Mouse (Mus musculus) midbrain, postnatal 0 days (tissue): ENCODE measurements around the gene Msh5. TPM values are rescaled to one million over a fixed set of nuclear protein-coding genes. Genes with fewer than 3 reads are reported as not detected.

Experiments used
- ATAC-seq: fragments of 200-750 bp; cut with Nextera tagmentation; 2 replicates; pipeline ENCODE4 v1.8.0; 2017; ENCODE audit warnings: moderate number of reproducible peaks, mild to moderate bottlenecking, moderate TSS enrichment, moderate library complexity; ENCODE audit not compliant: low FRiP score
- DNase-seq: peaks from one replicate; pipeline ENCODE4 v3.0.0-alpha.2; 2015; ENCODE audit warnings: low spot score
- H3K27ac ChIP-seq: fragments of 300-500 bp; sonication (generic); 2 replicates; pipeline ENCODE4 v1.5.1; 2014; ENCODE audit warnings: low read depth, mild to moderate bottlenecking, low read length, mixed read lengths
- H3K27me3 ChIP-seq: fragments of 300-500 bp; sonication (generic); 2 replicates; pipeline ENCODE4 v1.6.1; 2014; ENCODE audit warnings: low read length, control low read depth, mixed read lengths; ENCODE audit not compliant: insufficient read depth
- H3K36me3 ChIP-seq: fragments of 300-500 bp; sonication (generic); 2 replicates; pipeline ENCODE4 v1.6.1; 2014; ENCODE audit warnings: low read length, control low read depth, mixed read lengths; ENCODE audit not compliant: insufficient read depth
- H3K4me1 ChIP-seq: fragments of 300-500 bp; sonication (generic); 2 replicates; pipeline ENCODE4 v1.6.1; 2014; ENCODE audit warnings: mild to moderate bottlenecking, control low read depth, antibody characterized with exemption, low read length, mixed read lengths; ENCODE audit not compliant: insufficient read depth
- H3K4me2 ChIP-seq: fragments of 300-500 bp; sonication (generic); 2 replicates; pipeline ENCODE4 v1.6.1; 2014; ENCODE audit warnings: low read depth, mild to moderate bottlenecking, low read length, mixed read lengths; ENCODE audit not compliant: poor library complexity, severe bottlenecking
- H3K4me3 ChIP-seq: fragments of 300-500 bp; sonication (generic); 2 replicates; pipeline ENCODE4 v1.5.1; 2014; ENCODE audit warnings: low read depth, mild to moderate bottlenecking, low read length, moderate library complexity
- H3K9ac ChIP-seq: fragments of 300-500 bp; sonication (generic); replicated peaks from 2 replicates; pipeline ENCODE4 v1.6.1; 2014; ENCODE audit warnings: mild to moderate bottlenecking, low read length, moderate library complexity, mixed read lengths; ENCODE audit not compliant: poor library complexity, severe bottlenecking
- H3K9me3 ChIP-seq: fragments of 300-500 bp; sonication (generic); 2 replicates; pipeline ENCODE4 v1.6.1; 2016; ENCODE audit warnings: low read length, control low read depth
- CTCF ChIP-seq: IDR thresholded peaks from 2 replicates; pipeline ENCODE4 v1.5.1; 2016; ENCODE audit warnings: antibody characterized with exemption, mild to moderate bottlenecking
- WGBS: fragments of 180-500 bp; shearing (Covaris S2); extraction: QIAGEN DNeasy Blood & Tissue Kit; methylation state at CpG from one replicate; pipeline ENCODE4 v1.1.7; 2014; 5-methylcytosine and 5-hydroxymethylcytosine counted together
- polyA plus RNA-seq: library from polyadenylated mRNA; unstranded; fragments of >200 nt; fragmentation: Nextera tagmentation; extraction: Ambion mirVana; gene quantifications from 2 replicates; pipeline ENCODE4 v1.2.1, GENCODE M21; 2015
- total RNA-seq: library from RNA; depleted of rRNA; stranded (reverse); fragments of >200 nt; gene quantifications from 2 replicates; pipeline ENCODE4 v1.2.3, GENCODE M21; 2014

Msh5 gene
- total and polyA plus RNA-seq, 2 experiments from 2014 or later, result 1.3 to 3.8 TPM

DNA sequence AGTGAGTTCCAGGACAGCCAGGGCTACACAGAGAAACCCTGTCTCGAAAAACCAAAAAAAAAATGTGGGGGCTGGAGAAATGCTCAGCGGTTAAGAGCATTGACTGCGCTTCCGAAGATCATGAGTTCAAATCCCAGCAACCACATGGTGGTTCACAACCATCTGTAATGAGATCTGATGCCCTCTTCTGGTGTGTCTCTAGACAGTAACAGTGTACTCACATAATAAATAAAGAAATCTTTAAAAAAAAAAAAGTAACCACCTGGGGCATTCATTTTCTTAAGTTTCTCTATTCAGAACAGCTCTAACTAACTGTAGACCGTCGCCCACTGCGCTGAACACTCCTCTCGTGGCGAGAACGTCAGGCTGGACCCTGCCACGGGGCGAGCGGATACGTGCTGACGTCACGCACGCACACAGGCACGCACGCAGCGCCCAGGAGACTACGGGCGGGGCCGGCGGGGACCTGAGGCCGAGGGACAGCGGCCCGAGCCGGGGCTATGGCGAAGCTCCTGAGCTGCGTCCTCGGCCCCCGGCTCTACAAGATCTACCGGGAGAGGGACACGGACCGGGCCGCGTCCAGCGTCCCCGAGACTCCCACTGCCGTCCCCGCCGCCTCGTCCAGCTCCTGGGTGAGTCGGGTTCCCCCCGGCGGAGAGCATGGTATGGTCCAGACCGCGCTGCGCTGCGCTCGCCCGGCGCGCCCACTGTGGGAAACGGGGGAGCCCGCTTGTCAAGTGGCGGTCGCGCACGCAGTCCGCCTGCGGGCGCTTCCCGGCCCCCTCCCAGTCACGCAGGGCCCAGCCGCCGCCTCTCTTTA lies 42.5 kb upstream of the Msh5 start, which contains the start of gene Abhd16a:
Gene Abhd16a, plus strand, starts transcription at position 439 of the 820 bp plus-strand sequence.
- Histone ChIP-seq H3K27me3 (no peaks in the 10 kb centered on the region), H3K27ac (peak within 1 kb of the TSS; percentile 98), H3K36me3 (peaks cover 16% of the 10 kb centered on the region), H3K4me3 (peak within 1 kb of the TSS; percentile 67), H3K4me2 (peak within 1 kb of the TSS; percentile 61), H3K4me1 (0 out of 2 replicates have a peak, but pooled peaks cover 4% of the 10 kb centered on the region), H3K9me3 (no peaks in the 10 kb centered on the region), H3K9ac (peak within 1 kb of the TSS; percentile 91)
- DNase-seq (peak; percentile 96), ATAC-seq (peak; percentile 97)
- TF ChIP-seq CTCF, result peak; percentile 22; the same call in 1 of the 2 replicates
- WGBS, result 4% methylated on average over 62 of the region's 67 CpGs

DNA sequence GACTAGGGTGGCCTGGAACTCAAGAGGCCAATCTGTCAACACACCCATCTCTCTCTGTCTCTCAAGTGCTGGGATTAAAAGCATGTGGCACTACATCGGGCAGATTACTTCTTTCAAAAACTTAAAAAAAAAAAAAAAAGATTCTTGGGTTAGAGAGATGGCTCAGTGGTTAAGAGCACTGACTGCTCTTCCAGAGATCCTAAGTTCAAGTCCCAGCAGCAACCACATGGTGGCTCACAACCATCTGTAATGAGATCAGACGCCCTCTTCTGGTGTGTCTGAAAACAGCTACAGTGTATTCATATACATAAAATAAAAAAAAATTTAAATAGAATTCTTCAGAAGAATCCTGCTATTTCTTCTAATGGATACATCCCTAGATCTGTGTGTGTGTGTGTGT lies 41.6 kb upstream of the Msh5 start:
- Histone ChIP-seq H3K4me3 (no peak overlapping the region), H3K4me1 (0 out of 2 replicates have a peak, but pooled peaks cover 4% of the 10 kb centered on the region), H3K9ac (no peak overlapping the region), H3K9me3 (no peaks in the 10 kb centered on the region), H3K36me3 (peaks cover 15% of the 10 kb centered on the region), H3K27ac (no peak overlapping the region), H3K27me3 (no peaks in the 10 kb centered on the region), H3K4me2 (no peak overlapping the region)
- 35% methylated on average over 2 of the region's 2 CpGs for WGBS
- TF ChIP-seq CTCF, result peak; percentile 62
- ATAC-seq (no peak), DNase-seq (no peak)

DNA sequence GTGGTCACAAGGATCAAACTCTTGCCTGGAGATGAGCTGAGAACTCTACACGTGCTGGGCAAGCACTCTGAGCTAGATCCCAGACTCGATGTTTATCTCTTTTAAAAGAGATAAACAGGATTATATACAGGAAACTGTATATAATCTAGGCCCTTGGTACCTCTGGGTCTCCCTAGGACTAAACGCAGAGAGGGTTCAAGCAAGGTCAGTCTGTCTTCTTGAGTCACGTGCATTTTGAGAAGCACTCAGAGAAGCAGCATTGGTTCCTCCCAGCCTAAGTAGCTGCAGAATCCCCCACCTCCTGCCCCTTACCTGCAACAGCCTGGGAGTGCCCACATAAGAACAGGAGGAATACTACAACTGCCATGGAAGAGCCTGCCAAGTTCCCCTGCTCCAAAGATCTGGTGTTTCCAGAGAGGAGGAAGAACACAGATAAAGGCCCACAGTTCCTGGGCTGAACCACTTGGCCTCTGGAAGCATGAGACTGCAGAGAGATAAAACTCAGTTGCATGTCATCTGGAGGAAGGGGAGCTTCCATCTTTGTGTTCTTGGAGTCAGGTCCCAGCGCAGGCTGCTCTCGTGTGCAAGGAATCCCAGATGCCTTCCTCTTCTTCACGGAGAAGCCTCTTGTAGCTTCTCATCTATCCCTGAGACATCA lies 38.8 kb upstream of the Msh5 start, which contains the start of gene Ly6g6f:
Gene Ly6g6f, minus strand, starts transcription at position 403 of the 658 bp plus-strand sequence.
- no peaks in the 10 kb centered on the region for H3K9me3 ChIP-seq
- no peak within 1 kb of the TSS for H3K27ac ChIP-seq
- no peak within 1 kb of the TSS for H3K9ac ChIP-seq
- H3K36me3 ChIP-seq, result no peaks in the 10 kb centered on the region
- H3K27me3 ChIP-seq, result no peaks in the 10 kb centered on the region
- no peak within 1 kb of the TSS for H3K4me2 ChIP-seq
- DNase-seq, result no peak
- no peak for ATAC-seq
- H3K4me3 ChIP-seq, result no peak within 1 kb of the TSS
- 0 out of 2 replicates have a peak, but pooled peaks cover 4% of the 10 kb centered on the region for H3K4me1 ChIP-seq
- WGBS, result 84% methylated on average over 7 of the region's 7 CpGs
- no peak for TF ChIP-seq CTCF

DNA sequence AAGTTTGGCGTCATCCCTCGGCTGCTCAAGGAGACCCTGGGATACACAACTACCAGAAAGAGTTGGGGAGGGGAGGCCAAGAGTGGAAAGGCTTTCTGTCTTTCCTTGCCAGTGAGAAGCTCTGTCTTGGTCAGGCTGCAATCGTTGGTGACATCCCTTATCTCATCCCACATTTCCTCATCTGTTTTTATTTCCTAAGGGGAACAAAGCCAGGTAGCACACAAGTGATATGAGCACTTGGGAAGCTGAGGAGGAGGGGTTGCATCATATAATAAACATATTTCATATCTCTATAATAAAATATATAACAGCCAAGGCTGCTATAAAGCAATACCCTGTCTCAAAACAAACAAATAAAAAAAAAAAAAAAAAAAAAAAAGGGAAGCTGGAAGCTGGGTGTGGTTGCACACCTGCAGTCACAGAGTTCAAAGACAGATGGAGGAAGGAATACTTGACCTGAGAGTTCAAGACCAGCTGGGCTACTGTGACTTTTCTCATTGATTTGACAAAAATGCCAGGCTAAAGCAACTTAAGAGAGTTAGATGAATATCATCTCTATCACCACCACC lies 37.5 kb upstream of the Msh5 start:
- TF ChIP-seq CTCF, result no peak
- H3K9me3 ChIP-seq, result no peaks in the 10 kb centered on the region
- DNase-seq (no peak), ATAC-seq (no peak)
- no peak overlapping the region for H3K9ac ChIP-seq
- no peak overlapping the region for H3K4me2 ChIP-seq
- WGBS, result 72% methylated on average over 3 of the region's 3 CpGs
- no peak overlapping the region for H3K4me3 ChIP-seq
- H3K36me3 ChIP-seq, result no peaks in the 10 kb centered on the region
- no peak overlapping the region for H3K27ac ChIP-seq
- no peaks in the 10 kb centered on the region for H3K4me1 ChIP-seq
- no peaks in the 10 kb centered on the region for H3K27me3 ChIP-seq

DNA sequence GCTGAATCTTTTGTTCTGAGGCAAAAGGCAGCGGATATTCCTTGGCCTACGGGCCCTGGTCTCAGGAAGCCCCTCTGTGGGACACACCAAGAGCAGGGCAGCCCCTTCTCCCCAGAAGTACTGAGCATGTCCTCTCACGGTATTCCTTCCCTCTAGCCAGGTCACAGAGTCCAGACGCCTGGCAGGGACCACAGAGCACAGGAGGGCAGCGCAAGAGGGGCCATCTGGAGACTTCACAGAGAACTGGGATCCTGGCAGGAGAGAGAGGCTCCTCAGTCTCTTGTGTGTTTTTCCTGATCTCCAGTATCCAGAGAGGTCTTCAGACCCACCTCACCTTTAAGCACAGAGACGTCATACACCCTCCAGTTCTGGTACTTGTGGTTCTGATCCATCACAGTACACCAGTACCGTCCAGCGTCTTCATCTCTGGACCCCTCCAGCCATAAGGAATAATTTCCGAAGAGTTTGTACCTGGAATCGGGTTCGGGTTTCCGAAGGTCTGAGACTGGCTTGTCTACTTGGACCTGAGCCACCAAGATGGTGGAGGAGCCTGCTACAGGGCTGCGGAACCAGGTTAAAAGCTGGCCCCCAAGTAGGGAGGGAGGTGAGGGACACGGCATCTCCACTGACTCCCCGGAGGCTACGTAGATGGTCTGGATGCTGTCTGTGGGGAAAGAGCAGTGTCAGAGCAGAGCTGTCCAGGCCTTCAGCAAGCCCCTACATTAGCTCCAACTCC lies 36.5 kb upstream of the Msh5 start:
- Histone ChIP-seq H3K9me3 (no peaks in the 10 kb centered on the region), H3K27me3 (no peaks in the 10 kb centered on the region), H3K4me3 (no peak overlapping the region), H3K4me2 (no peak overlapping the region), H3K27ac (no peak overlapping the region), H3K36me3 (no peaks in the 10 kb centered on the region), H3K9ac (no peak overlapping the region), H3K4me1 (no peaks in the 10 kb centered on the region)
- ATAC-seq (no peak), DNase-seq (no peak)
- WGBS, result 87% methylated on average over 16 of the region's 16 CpGs
- no peak for TF ChIP-seq CTCF
